Mouse (Mus musculus) pancreas, adult 10 weeks (tissue): ENCODE data around the gene Ncapg. TPM values are rescaled to one million over a fixed set of nuclear protein-coding genes. Genes with fewer than 3 reads are reported as not detected.

Experiments used
- polyA plus RNA-seq: library from polyadenylated mRNA; stranded (reverse); fragments of 350-450 nt; fragmentation: Illumina TruSeq; extraction: RNeasy Lipid Tissue Mini Kit (QIAGEN cat#74804); gene quantifications from one replicate; pipeline ENCODE4 v1.2.3, GENCODE M21; 2015; ENCODE audit warnings: low read depth, low replicate concordance; ENCODE audit not compliant: insufficient read depth

The Ncapg gene
- not detected for polyA plus RNA-seq

GRCm38 (mm10) chr5:45669598-45670279, at the start of gene Ncapg:
Gene Ncapg (plus strand): TSS chr5:45669919.

GRCm38 (mm10) chr5:45638806-45639714, 30.7 kb upstream of the Ncapg start, which contains the start of gene Fam184b:
Gene Fam184b (minus strand): TSS chr5:45639614.

Other genes with a start within 250 kb of the Ncapg start
- 43.4 TPM for gene Qdpr, start 219.7 kb upstream of the Ncapg start, polyA plus RNA-seq
- gene Clrn2, start 216.2 kb upstream of the Ncapg start, polyA plus RNA-seq, result not detected
- 6.8 TPM for gene Lap3, start 176.5 kb upstream of the Ncapg start, polyA plus RNA-seq
- 36.0 TPM for gene Med28, start 149.7 kb upstream of the Ncapg start, polyA plus RNA-seq
- not detected for gene Fam184b, start 30.3 kb upstream of the Ncapg start, polyA plus RNA-seq
- gene Lcorl, start 187.7 kb downstream of the Ncapg start, polyA plus RNA-seq, result 3.8 TPM